Comparison of ENCODE assay signal across 11 mouse cellular contexts in the genomic region with DNA sequence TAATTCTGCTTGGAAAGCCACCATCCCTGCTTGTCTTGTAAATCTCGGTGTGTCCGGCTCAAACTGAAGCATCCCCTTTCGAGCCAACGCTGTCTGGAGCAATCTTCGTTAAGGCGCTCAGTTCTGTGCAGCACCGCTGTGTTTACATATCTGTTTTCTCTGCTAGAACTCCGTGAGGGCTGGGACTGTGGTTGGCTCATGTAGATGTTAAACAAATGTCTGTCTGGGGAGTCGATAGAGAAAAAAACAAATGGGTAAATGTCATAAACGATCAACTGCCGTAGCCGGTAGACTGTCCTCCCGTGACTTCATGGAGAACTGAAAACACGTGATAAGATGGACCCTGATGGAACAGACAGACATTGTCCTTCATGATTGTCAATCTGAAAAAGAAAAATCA.
A peak's percentile ranks its signal among the peaks of the same experiment; 100 is the strongest.
DNase-seq lines count a peak whose midpoint lies in the region; ATAC-seq and TF ChIP-seq lines count a peak whose summit lies in the region.
"Had no signal": no experiment of that assay in that cellular context is flagged by ENCODE, and none has a peak within 500 bp of the region (broad histone marks: within the 10 kb centered on the region; RNA-seq: fewer than 3 reads in every experiment).

No protein-coding gene starts in this region.

- H3K4me1 ChIP-seq in hindbrain, embryonic 14.5 days (replicated peaks; ENCODE audit: control insufficient read depth, insufficient read depth, low read length), result 0 out of 2 replicates have a peak, but pooled peaks cover 8% of the 10 kb centered on the region
- H3K4me1 ChIP-seq in hindbrain, embryonic 11.5 days (replicated peaks; ENCODE audit: control insufficient read depth, insufficient read depth, low read length), result no peaks in the 10 kb centered on the region
- peaks cover 32% of the 10 kb centered on the region for H3K4me1 ChIP-seq in limb, embryonic 12.5 days (replicated peaks)
- no peaks in the 10 kb centered on the region for H3K4me1 ChIP-seq in stomach, postnatal 0 days (replicated peaks; ENCODE audit: control insufficient read depth, insufficient read depth)

- H3K9ac ChIP-seq in hindbrain, embryonic 14.5 days, result no peak overlapping the region; the same call in 1 of the 2 replicates
- H3K9ac ChIP-seq in hindbrain, embryonic 11.5 days (ENCODE audit: low read depth, low read length), result no peak overlapping the region
- no peak overlapping the region for H3K9ac ChIP-seq in limb, embryonic 12.5 days (replicated peaks)
- H3K9ac ChIP-seq in stomach, postnatal 0 days (ENCODE audit: low read length), result no peak overlapping the region
- H3K9ac ChIP-seq: liver, postnatal 0 days had no signal

- 64% methylated on average over 14 of the region's 14 CpGs for WGBS in hindbrain, embryonic 14.5 days
- WGBS in hindbrain, embryonic 11.5 days, result 73% methylated on average over 14 of the region's 14 CpGs
- 52% methylated on average over 14 of the region's 14 CpGs for WGBS in limb, embryonic 12.5 days
- 51% methylated on average over 14 of the region's 14 CpGs for WGBS in stomach, postnatal 0 days

- TF ChIP-seq EP300 in stomach, postnatal 0 days (optimal IDR thresholded peaks at IDR 0.05), result no peak

- H3K4me3 ChIP-seq in hindbrain, embryonic 14.5 days (replicated peaks; ENCODE audit: low read length), result no peak overlapping the region
- H3K4me3 ChIP-seq in hindbrain, embryonic 11.5 days (ENCODE audit: low read depth, low read length), result no peak overlapping the region
- H3K4me3 ChIP-seq in limb, embryonic 12.5 days (replicated peaks), result no peak overlapping the region
- no peak overlapping the region for H3K4me3 ChIP-seq in stomach, postnatal 0 days (ENCODE audit: low read depth, low read length)

- no peaks in the 10 kb centered on the region for H3K27me3 ChIP-seq in hindbrain, embryonic 14.5 days (ENCODE audit: control insufficient read depth, insufficient read depth, low read length)
- H3K27me3 ChIP-seq in hindbrain, embryonic 11.5 days (ENCODE audit: control insufficient read depth, insufficient read depth, low read length), result no peaks in the 10 kb centered on the region
- no peaks in the 10 kb centered on the region for H3K27me3 ChIP-seq in limb, embryonic 12.5 days
- no peaks in the 10 kb centered on the region for H3K27me3 ChIP-seq in stomach, postnatal 0 days (ENCODE audit: control insufficient read depth, insufficient read depth, low read length)

- no peak overlapping the region for H3K27ac ChIP-seq in hindbrain, embryonic 14.5 days
- no peak overlapping the region for H3K27ac ChIP-seq in hindbrain, embryonic 11.5 days (ENCODE audit: low read depth, low read length)
- H3K27ac ChIP-seq in limb, embryonic 12.5 days, result no peak overlapping the region
- no peak overlapping the region for H3K27ac ChIP-seq in stomach, postnatal 0 days (replicated peaks)

- peak overlapping the region; percentile 35 for H3K4me2 ChIP-seq in hindbrain, embryonic 14.5 days (replicated peaks)
- no peak overlapping the region for H3K4me2 ChIP-seq in hindbrain, embryonic 11.5 days (replicated peaks; ENCODE audit: low read depth, low read length)
- peak overlapping the region; percentile 14; the same call in 1 of the 2 replicates for H3K4me2 ChIP-seq in limb, embryonic 12.5 days
- H3K4me2 ChIP-seq in stomach, postnatal 0 days (replicated peaks; ENCODE audit: low read depth), result peak overlapping the region; percentile 25; the same call in 1 of the 2 replicates

- TF ChIP-seq CTCF in stomach, postnatal 0 days (IDR thresholded peaks at IDR 0.05; ENCODE audit: low read depth), result no peak

- no peaks in the 10 kb centered on the region for H3K9me3 ChIP-seq in hindbrain, embryonic 14.5 days (ENCODE audit: control insufficient read depth, low read length)
- no peaks in the 10 kb centered on the region for H3K9me3 ChIP-seq in hindbrain, embryonic 11.5 days (ENCODE audit: control insufficient read depth, low read length)
- no peaks in the 10 kb centered on the region for H3K9me3 ChIP-seq in limb, embryonic 12.5 days
- no peaks in the 10 kb centered on the region for H3K9me3 ChIP-seq in stomach, postnatal 0 days (ENCODE audit: control insufficient read depth, low read length)

- no peaks in the 10 kb centered on the region for H3K36me3 ChIP-seq in hindbrain, embryonic 14.5 days (replicated peaks; ENCODE audit: control insufficient read depth, insufficient read depth)
- no peaks in the 10 kb centered on the region for H3K36me3 ChIP-seq in hindbrain, embryonic 11.5 days (ENCODE audit: control insufficient read depth, insufficient read depth, low read length)
- no peaks in the 10 kb centered on the region for H3K36me3 ChIP-seq in limb, embryonic 12.5 days
- H3K36me3 ChIP-seq in stomach, postnatal 0 days (ENCODE audit: control insufficient read depth, insufficient read depth, low read length), result no peaks in the 10 kb centered on the region

- peak; percentile 26 for DNase-seq in hindbrain, embryonic 14.5 days (ENCODE audit: low spot score)
- DNase-seq in hindbrain, embryonic 11.5 days (ENCODE audit: low spot score), result no peak
- DNase-seq in right cerebral cortex, postnatal 25 days, result peak; percentile 4
- DNase-seq in right cerebral cortex, postnatal 14 days, result no peak
- no peak for DNase-seq in stomach, postnatal 0 days (ENCODE audit: low spot score)
- DNase-seq in embryo, embryonic 10 days (ENCODE audit: low spot score), result no peak
- no peak for DNase-seq in adrenal gland, adult (ENCODE audit: inconsistent age in 2 of 2, low spot score in 1 of 2)
- DNase-seq: adrenal gland, postnatal 25 days; embryo, embryonic 11 days; liver, postnatal 0 days had no signal

- ATAC-seq in hindbrain, embryonic 14.5 days (ENCODE audit: low FRiP score), result no peak; the same call in 1 of the 2 replicates
- ATAC-seq in hindbrain, embryonic 11.5 days (ENCODE audit: low FRiP score), result no peak
- ATAC-seq in limb, embryonic 12.5 days (ENCODE audit: insufficient number of reproducible peaks, insufficient read depth, low FRiP score, low TSS enrichment, low read depth), result no peak
- no peak for ATAC-seq in stomach, postnatal 0 days (ENCODE audit: low FRiP score, low TSS enrichment)
- ATAC-seq: liver, postnatal 0 days had no signal

Comparison
In these comparisons a context has a peak if more than half of its experiments do, and no peak if none do; other contexts are left out.
1. DNase-seq: peak in hindbrain, embryonic 14.5 days (single experiment) and right cerebral cortex, postnatal 25 days (single experiment); none in hindbrain, embryonic 11.5 days (single experiment), right cerebral cortex, postnatal 14 days (single experiment), stomach, postnatal 0 days (single experiment), embryo, embryonic 10 days (single experiment) and adrenal gland, adult (0 of 2).